Mouse (Mus musculus): ENCODE data around the gene Nosip. TPM values are rescaled to one million over a fixed set of nuclear protein-coding genes. Genes with fewer than 3 reads are reported as not detected.

Gene Nosip
- total RNA-seq, 2 experiments from 2014 or later, result 44.3 to 46.8 TPM

Small RNA genes lying within 50 kb of the gene (microRNA-seq; reads per million reads assigned to microRNA genes)
- gene Mir150 (ENCODE audit: borderline number of aligned reads in 2 of 2) (654 to 1,330 reads per million in 2 experiments), gene Mir5121 (ENCODE audit: borderline number of aligned reads in 2 of 2) (69.5 to 90.6 reads per million in 2 experiments), gene Mir7054 (ENCODE audit: borderline number of aligned reads in 2 of 2) (0.61 to 1.4 reads per million in 2 experiments)

Other genes with a start within 250 kb of the Nosip start
- gene Nup62, start 246.3 kb upstream of the Nosip start, total RNA-seq (2021), result 10 to 100 TPM; 48.5 to 52.7 TPM
- gene Il4i1, start 246.0 kb upstream of the Nosip start, total RNA-seq (2021), result 1 to 10 TPM; 1.6 to 2.6 TPM
- gene Atf5, start 245.8 kb upstream of the Nosip start, total RNA-seq (2021), result 100 to 1,000 TPM; 136 to 217 TPM
- 100 to 1,000 TPM in 1 of 2 experiments, 10 to 100 TPM in 1; 86.3 to 128 TPM for gene Akt1s1, start 213.4 kb upstream of the Nosip start, total RNA-seq (2021)
- gene Tbc1d17, start 213.3 kb upstream of the Nosip start, total RNA-seq (2021), result 10 to 100 TPM; 48.1 to 60.2 TPM
- gene Pnkp, start 205.3 kb upstream of the Nosip start, total RNA-seq (2021), result 10 to 100 TPM; 33.8 to 40.8 TPM
- gene Ptov1, start 192.6 kb upstream of the Nosip start, total RNA-seq (2021), result 100 to 1,000 TPM; 232 to 253 TPM
- 10 to 100 TPM; 75.2 to 90.9 TPM for gene Med25, start 169.7 kb upstream of the Nosip start, total RNA-seq (2021)
- 10 to 100 TPM; 24.1 to 28.3 TPM for gene Fuz, start 166.3 kb upstream of the Nosip start, total RNA-seq (2021)
- gene Ap2a1, start 132.9 kb upstream of the Nosip start, total RNA-seq (2021), result 10 to 100 TPM; 81.7 to 97.4 TPM
- not detected for gene Tsks, start 119.2 kb upstream of the Nosip start, total RNA-seq (2021)
- 10 to 100 TPM in 1 of 2 experiments, 1 to 10 TPM in 1; 9.3 to 12.8 TPM for gene Cpt1c, start 87.6 kb upstream of the Nosip start, total RNA-seq (2021)
- gene Prmt1, start 75.9 kb upstream of the Nosip start, total RNA-seq (2021), result 100 to 1,000 TPM; 203 to 216 TPM
- gene Irf3, start 64.8 kb upstream of the Nosip start, total RNA-seq (2021), result 100 to 1,000 TPM; 128 to 131 TPM
- gene Bcl2l12, start 63.7 kb upstream of the Nosip start, total RNA-seq (2021), result 10 to 100 TPM; 13.9 to 14.2 TPM
- gene Scaf1, start 46.1 kb upstream of the Nosip start, total RNA-seq (2021), result 10 to 100 TPM; 75.1 to 85.9 TPM
- gene Rras, start 44.5 kb upstream of the Nosip start, total RNA-seq (2021), result 100 to 1,000 TPM in 1 of 2 experiments, 10 to 100 TPM in 1; 86.9 to 106 TPM
- 10 to 100 TPM; 30.8 to 45.3 TPM for gene Prr12, start 9.5 kb upstream of the Nosip start, total RNA-seq (2021)
- 10 to 100 TPM; 14.9 to 28.3 TPM for gene Prrg2, start 248 bp downstream of the Nosip start, total RNA-seq (2021)
- gene Rcn3, start 29.8 kb downstream of the Nosip start, total RNA-seq (2021), result 10 to 100 TPM; 32.0 to 36.4 TPM
- 100 to 1,000 TPM; 111 to 137 TPM for gene Fcgrt, start 41.4 kb downstream of the Nosip start, total RNA-seq (2021)
- gene Rps11, start 62.0 kb downstream of the Nosip start, total RNA-seq (2021), result 1,000 to 10,000 TPM; 1,173 to 1,310 TPM
- gene Rpl13a, start 66.3 kb downstream of the Nosip start, total RNA-seq (2021), result 1,000 to 10,000 TPM; 1,445 to 1,619 TPM
- gene Gm45713, start 73.8 kb downstream of the Nosip start, total RNA-seq (2021), result not detected
- 10 to 100 TPM; 20.6 to 26.8 TPM for gene Flt3l, start 74.0 kb downstream of the Nosip start, total RNA-seq (2021)
- 10 to 100 TPM; 57.3 to 58.6 TPM for gene Pih1d1, start 91.9 kb downstream of the Nosip start, total RNA-seq (2021)
- gene Aldh16a1, start 92.2 kb downstream of the Nosip start, total RNA-seq (2021), result 10 to 100 TPM; 58.4 to 68.5 TPM
- under 1 TPM; 0.19 to 0.23 TPM for gene Slc17a7, start 101.5 kb downstream of the Nosip start, total RNA-seq (2021)
- not detected for gene Gfy, start 117.1 kb downstream of the Nosip start, total RNA-seq (2021)
- gene Pth2, start 118.6 kb downstream of the Nosip start, total RNA-seq (2021), result not detected
- gene Ccdc155, start 142.5 kb downstream of the Nosip start, total RNA-seq (2021), result under 1 TPM in 1 of 2 experiments, not detected in 1; 0.29 TPM
- not detected for gene Dkkl1, start 149.7 kb downstream of the Nosip start, total RNA-seq (2021)
- gene Tead2, start 153.3 kb downstream of the Nosip start, total RNA-seq (2021), result 10 to 100 TPM in 1 of 2 experiments, 1 to 10 TPM in 1; 8.5 to 11.7 TPM
- 1 to 10 TPM; 4.0 to 7.4 TPM for gene Cd37, start 176.7 kb downstream of the Nosip start, total RNA-seq (2021)
- not detected for gene Slc6a16, start 178.7 kb downstream of the Nosip start, total RNA-seq (2021)
- gene Slc6a21, start 215.1 kb downstream of the Nosip start, total RNA-seq (2021), result under 1 TPM in 1 of 2 experiments, not detected in 1; 0.19 TPM